Mouse (Mus musculus) forebrain, postnatal 0 days (tissue): ENCODE data around the gene Dnajc17. TPM values are rescaled to one million over a fixed set of nuclear protein-coding genes. Genes with fewer than 3 reads are reported as not detected.

ENCODE experiments used
- ATAC-seq: fragments of 200-750 bp; cut with Nextera tagmentation; 2 replicates; pipeline ENCODE4 v1.8.0; 2017; ENCODE audit warnings: mild to moderate bottlenecking, moderate library complexity
- DNase-seq: peaks from one replicate; pipeline ENCODE4 v3.0.0-alpha.2; 2015
- H3K27ac ChIP-seq: fragments of 300-500 bp; sonication (generic); 2 replicates; pipeline ENCODE4 v1.5.1; 2014; ENCODE audit warnings: low read depth, mild to moderate bottlenecking, antibody characterized with exemption, low read length, moderate library complexity, mixed read lengths
- H3K27me3 ChIP-seq: fragments of 300-500 bp; sonication (generic); 2 replicates; pipeline ENCODE4 v1.6.1; 2014; ENCODE audit warnings: mild to moderate bottlenecking, low read length, mixed read lengths; ENCODE audit not compliant: insufficient read depth
- H3K36me3 ChIP-seq: fragments of 300-500 bp; sonication (generic); 2 replicates; pipeline ENCODE4 v1.6.1; 2014; ENCODE audit warnings: mild to moderate bottlenecking, moderate library complexity; ENCODE audit not compliant: insufficient read depth
- H3K4me1 ChIP-seq: fragments of 300-500 bp; sonication (generic); 2 replicates; pipeline ENCODE4 v1.6.1; 2014; ENCODE audit warnings: antibody characterized with exemption; ENCODE audit not compliant: insufficient read depth
- H3K4me2 ChIP-seq: fragments of 300-500 bp; sonication (generic); 2 replicates; pipeline ENCODE4 v1.6.1; 2014; ENCODE audit warnings: low read depth, mild to moderate bottlenecking, moderate library complexity
- H3K4me3 ChIP-seq: fragments of 300-500 bp; sonication (generic); 2 replicates; pipeline ENCODE4 v1.5.1; 2014; ENCODE audit warnings: low read depth, low read length, mixed read lengths
- H3K9ac ChIP-seq: fragments of 300-500 bp; sonication (generic); 2 replicates; pipeline ENCODE4 v1.6.1; 2014; ENCODE audit warnings: mild to moderate bottlenecking
- H3K9me3 ChIP-seq: fragments of 300-500 bp; sonication (generic); 2 replicates; pipeline ENCODE4 v1.6.1; 2016; ENCODE audit warnings: low read length
- CTCF ChIP-seq: sonication (generic); IDR thresholded peaks from 2 replicates; pipeline ENCODE4 v1.5.1; 2016; ENCODE audit warnings: antibody characterized with exemption, control low read depth, low read depth
- WGBS: fragments of 180-500 bp; shearing (Covaris S2); extraction: QIAGEN DNeasy Blood & Tissue Kit; methylation state at CpG from one replicate; pipeline ENCODE4 v1.1.7; 2014; 5-methylcytosine and 5-hydroxymethylcytosine counted together
- polyA plus RNA-seq: library from polyadenylated mRNA; unstranded; fragments of >200 nt; fragmentation: Nextera tagmentation; extraction: Ambion mirVana; gene quantifications from 2 replicates; pipeline ENCODE4 v1.2.1, GENCODE M21; 2015
- total RNA-seq: library from RNA; depleted of rRNA; stranded (reverse); fragments of >200 nt; gene quantifications from 2 replicates; pipeline ENCODE4 v1.2.3, GENCODE M21; 2014

Gene Dnajc17
- total and polyA plus RNA-seq, 2 experiments from 2014 or later: 25.2 to 41.9 TPM

DNA sequence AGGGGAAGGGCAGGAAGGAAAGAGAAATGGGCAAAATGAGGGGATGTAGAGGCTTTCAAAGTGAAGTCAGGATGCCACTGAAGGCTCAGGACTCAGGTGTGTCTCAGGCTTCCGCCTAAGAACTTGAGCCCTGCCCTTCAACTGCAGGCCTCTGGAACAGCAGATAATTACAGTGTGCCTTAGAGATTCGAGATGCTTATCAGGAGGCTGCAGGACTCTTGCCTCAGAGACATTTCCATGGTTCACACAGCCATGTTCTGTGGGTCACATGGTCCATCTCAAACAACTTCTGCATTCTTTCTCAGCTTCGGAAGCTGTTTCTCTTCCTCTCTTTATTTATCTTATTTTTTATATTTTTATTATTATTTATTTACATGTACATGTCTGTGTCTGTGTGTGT, 45.5 kb downstream of the Dnajc17 start:
- H3K27me3 ChIP-seq: no peaks in the 10 kb centered on the region
- no peaks in the 10 kb centered on the region for H3K36me3 ChIP-seq
- H3K4me2 ChIP-seq: no peak overlapping the region
- no peak overlapping the region for H3K4me3 ChIP-seq
- TF ChIP-seq CTCF: no peak
- H3K27ac ChIP-seq: no peak overlapping the region
- 73% methylated on average over 3 of the region's 3 CpGs for WGBS
- ATAC-seq: no peak
- H3K9ac ChIP-seq: no peak overlapping the region
- no peaks in the 10 kb centered on the region for H3K4me1 ChIP-seq
- H3K9me3 ChIP-seq: no peaks in the 10 kb centered on the region
- DNase-seq: no peak

- Histone ChIP-seq H3K4me1 (0 out of 2 replicates have a peak, but pooled peaks cover 3% of the 10 kb centered on the region), H3K27me3 (no peaks in the 10 kb centered on the region), H3K36me3 (no peaks in the 10 kb centered on the region), H3K27ac (no peak overlapping the region), H3K4me3 (no peak overlapping the region), H3K4me2 (no peak overlapping the region), H3K9me3 (no peaks in the 10 kb centered on the region), H3K9ac (no peak overlapping the region)
- TF ChIP-seq CTCF: no peak
- no peak for DNase-seq
- no peak for ATAC-seq
- WGBS: 27% methylated on average over 2 of the region's 2 CpGs
Observed at GRCm38 (mm10) chr2:119161247-119161646, 47.3 kb downstream of the Dnajc17 start.

DNA sequence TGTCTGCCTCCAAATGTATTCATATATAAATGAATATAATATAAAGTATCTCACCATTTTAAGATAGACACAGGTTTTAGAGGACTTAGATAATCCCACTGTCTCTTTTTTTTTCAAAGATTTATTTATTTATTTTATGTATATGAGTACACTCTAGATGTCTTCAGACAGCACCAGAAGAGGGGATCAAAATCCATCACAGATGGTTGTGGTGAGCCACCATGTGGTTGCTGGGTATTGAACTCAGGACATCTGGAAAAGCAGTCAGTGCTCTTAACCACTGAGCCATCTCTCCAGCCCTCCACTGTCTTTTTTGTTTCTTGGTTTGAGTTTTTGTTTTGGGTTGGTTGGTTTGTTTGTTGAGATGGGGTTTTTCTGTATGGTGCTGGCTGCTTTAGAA, 50.8 kb downstream of the Dnajc17 start:
- Histone ChIP-seq H3K4me3 (no peak overlapping the region), H3K4me2 (no peak overlapping the region), H3K4me1 (0 out of 2 replicates have a peak, but pooled peaks cover 6% of the 10 kb centered on the region), H3K36me3 (peaks cover 15% of the 10 kb centered on the region), H3K9me3 (no peaks in the 10 kb centered on the region), H3K27me3 (no peaks in the 10 kb centered on the region), H3K27ac (no peak overlapping the region), H3K9ac (no peak overlapping the region)
- no peak for DNase-seq
- no peak for TF ChIP-seq CTCF
- ATAC-seq: no peak

DNA sequence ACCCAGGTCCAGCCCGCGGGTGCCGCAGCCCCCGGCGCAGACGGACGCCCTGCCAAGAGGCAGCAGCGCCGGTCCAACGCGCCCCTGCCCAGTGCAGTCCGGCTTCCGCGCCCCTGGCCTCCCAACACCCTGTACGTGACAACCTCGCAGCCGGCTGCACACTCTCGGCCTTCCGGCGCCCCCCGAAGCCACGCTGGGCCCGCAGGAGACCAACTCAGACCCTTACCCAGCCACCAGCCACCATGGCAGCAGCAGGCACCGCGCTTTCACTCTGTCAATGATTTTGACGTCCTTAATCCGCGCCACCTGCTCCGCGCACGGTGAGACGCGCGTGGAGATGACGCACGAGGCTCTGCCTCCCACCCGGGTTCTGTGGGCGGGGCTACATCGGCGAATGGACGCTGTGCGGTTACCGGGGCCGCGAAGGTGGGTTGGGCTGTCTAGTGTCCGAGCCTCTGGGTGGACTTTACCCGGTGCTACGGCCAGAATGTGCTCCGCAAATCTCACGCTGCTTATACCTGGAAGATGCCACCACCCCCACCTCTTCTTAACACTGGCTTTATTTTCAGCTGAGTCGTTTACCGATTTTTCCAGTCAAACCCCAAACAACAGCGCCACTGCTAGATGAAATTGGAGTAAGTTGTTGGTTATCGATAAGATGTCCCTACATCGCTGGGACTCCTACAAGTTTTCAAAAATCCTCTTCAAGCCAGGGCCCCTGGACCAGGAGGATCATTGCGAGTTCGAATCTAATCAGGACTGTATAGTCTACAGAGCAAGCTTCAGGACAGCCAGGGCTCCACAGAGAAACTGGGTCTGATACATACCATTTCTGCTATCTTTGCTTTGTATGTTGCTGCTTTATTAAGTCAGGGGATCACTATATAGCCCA, 51.7 kb downstream of the Dnajc17 start, which contains the start of gene Rmdn3:
Gene Rmdn3, minus strand, starts transcription at position 354 of the 892 bp plus-strand sequence.
- DNase-seq: peak; percentile 98
- peak within 1 kb of the TSS; percentile 73 for H3K27ac ChIP-seq
- peak; percentile 95 for ATAC-seq
- H3K4me3 ChIP-seq: peak within 1 kb of the TSS; percentile 95
- peak within 1 kb of the TSS; percentile 91 for H3K9ac ChIP-seq
- 2% methylated on average over 54 of the region's 57 CpGs for WGBS
- H3K36me3 ChIP-seq: peaks cover 24% of the 10 kb centered on the region
- no peaks in the 10 kb centered on the region for H3K27me3 ChIP-seq
- H3K4me2 ChIP-seq: peak within 1 kb of the TSS; percentile 93
- H3K4me1 ChIP-seq: 0 out of 2 replicates have a peak, but pooled peaks cover 6% of the 10 kb centered on the region
- H3K9me3 ChIP-seq: no peaks in the 10 kb centered on the region
- peak; percentile 48 for TF ChIP-seq CTCF

DNA sequence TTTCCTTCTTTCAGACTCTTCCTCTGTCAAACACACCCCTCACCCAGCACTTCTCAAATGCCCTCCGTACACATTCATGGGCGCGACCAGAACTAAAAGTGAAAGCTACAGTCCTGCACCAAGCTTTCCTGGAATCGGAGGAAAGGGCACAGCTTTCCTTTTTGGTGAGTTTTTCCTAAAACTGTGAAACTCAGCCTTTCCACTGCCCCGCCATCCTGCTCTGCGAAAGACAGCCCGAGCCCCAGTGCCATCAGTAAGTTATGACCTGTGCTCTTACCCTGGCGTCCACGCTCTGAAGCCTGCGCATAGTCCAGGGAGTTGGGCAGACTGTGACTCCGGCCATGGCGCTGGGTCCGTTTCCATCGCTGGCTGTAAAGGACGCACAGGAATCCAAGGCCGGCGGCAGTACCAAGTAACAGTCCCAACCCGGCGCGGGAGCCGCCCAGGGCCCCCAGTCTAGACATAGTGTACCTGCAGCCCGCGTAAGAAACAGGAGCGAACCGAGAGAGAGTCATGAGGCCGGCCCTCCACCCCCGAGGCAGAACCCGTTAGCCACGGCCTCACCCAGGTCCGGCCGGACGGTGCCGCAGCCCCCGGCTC, 52.4 kb downstream of the Dnajc17 start:
- H3K9me3 ChIP-seq: no peaks in the 10 kb centered on the region
- H3K4me3 ChIP-seq: peak overlapping the region; percentile 95
- no peaks in the 10 kb centered on the region for H3K27me3 ChIP-seq
- ATAC-seq (peak; percentile 45; the same call in 1 of the 2 replicates), DNase-seq (no peak)
- H3K4me1 ChIP-seq: 0 out of 2 replicates have a peak, but pooled peaks cover 6% of the 10 kb centered on the region
- peak overlapping the region; percentile 73 for H3K27ac ChIP-seq
- peak overlapping the region; percentile 91 for H3K9ac ChIP-seq
- H3K36me3 ChIP-seq: peaks cover 32% of the 10 kb centered on the region
- peak overlapping the region; percentile 93 for H3K4me2 ChIP-seq
- TF ChIP-seq CTCF: no peak
- 7% methylated on average over 34 of the region's 34 CpGs for WGBS

DNA sequence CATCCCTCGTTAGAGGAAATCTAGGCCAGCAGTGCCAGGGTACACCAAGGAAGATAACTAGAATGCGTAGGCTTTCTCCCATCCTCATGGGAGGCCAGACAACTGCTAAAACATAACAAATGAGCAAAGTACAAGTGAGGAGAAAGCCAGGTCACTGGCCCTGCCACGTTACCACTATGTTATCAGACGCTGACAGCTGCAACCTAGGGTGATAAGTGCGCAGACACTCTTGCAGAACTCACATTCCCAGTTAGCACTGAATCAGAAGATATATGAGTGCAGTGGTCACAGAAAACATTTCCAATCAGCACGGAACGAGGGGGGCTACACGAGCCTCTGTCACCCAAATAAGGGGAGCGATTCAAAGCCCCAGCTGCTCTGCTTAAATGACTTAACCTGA, 53.2 kb downstream of the Dnajc17 start:
- no peaks in the 10 kb centered on the region for H3K27me3 ChIP-seq
- H3K9ac ChIP-seq: no peak overlapping the region
- ATAC-seq (no peak), DNase-seq (no peak)
- H3K4me1 ChIP-seq: 0 out of 2 replicates have a peak, but pooled peaks cover 6% of the 10 kb centered on the region
- H3K27ac ChIP-seq: no peak overlapping the region
- H3K4me3 ChIP-seq: no peak overlapping the region
- WGBS: 84% methylated on average over 9 of the region's 9 CpGs
- peak overlapping the region; percentile 93; the same call in 1 of the 2 replicates for H3K4me2 ChIP-seq
- no peaks in the 10 kb centered on the region for H3K9me3 ChIP-seq
- TF ChIP-seq CTCF: no peak
- peaks cover 40% of the 10 kb centered on the region for H3K36me3 ChIP-seq

- Histone ChIP-seq H3K27ac (no peak overlapping the region), H3K9ac (no peak overlapping the region), H3K9me3 (no peaks in the 10 kb centered on the region), H3K4me3 (no peak overlapping the region), H3K36me3 (peaks cover 45% of the 10 kb centered on the region), H3K27me3 (no peaks in the 10 kb centered on the region), H3K4me2 (no peak overlapping the region), H3K4me1 (0 out of 2 replicates have a peak, but pooled peaks cover 6% of the 10 kb centered on the region)
- ATAC-seq (no peak), DNase-seq (no peak)
- 85% methylated on average over 2 of the region's 2 CpGs for WGBS
- TF ChIP-seq CTCF: no peak
Observed at GRCm38 (mm10) chr2:119154683-119155082, 53.9 kb downstream of the Dnajc17 start.
